Mouse (Mus musculus) testis, postnatal 10 days (tissue): ENCODE measurements around the gene H2al2a.
"Not testable (repeated sequence)": the region's sequence is repeated elsewhere in the genome, so short reads cannot be mapped to it uniquely, and the experiment has no call there.

Experiments used
- DNase-seq: peaks from one replicate; pipeline ENCODE4 v3.0.0; 2021; ENCODE audit warnings: low spot score

Gene H2al2a

GRCm38 (mm10) chr2:17973868-17974440, 22.8 kb downstream of the H2al2a start:
- no peak for DNase-seq

DNA sequence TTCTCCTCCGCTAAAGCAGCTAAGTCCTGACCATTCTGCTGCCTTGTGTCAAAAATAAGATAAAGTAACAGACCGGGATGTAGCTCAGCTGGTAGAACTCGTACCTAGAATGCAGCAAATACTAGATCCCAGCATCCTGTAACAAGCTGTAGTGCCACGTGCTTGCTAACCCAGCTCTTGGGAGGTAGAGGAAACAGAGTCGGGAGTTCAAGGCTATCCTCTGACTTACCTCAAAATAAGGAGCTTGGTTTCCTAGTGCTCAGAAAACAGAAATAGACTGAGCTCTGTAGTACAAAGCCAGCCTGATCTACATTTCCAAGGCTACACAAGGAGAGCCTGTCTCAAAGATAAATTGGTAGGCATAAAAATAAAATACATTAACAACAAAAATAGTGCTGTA, 23.5 kb downstream of the H2al2a start:
- no peak for DNase-seq

GRCm38 (mm10) chr2:17972843-17973242, 23.9 kb downstream of the H2al2a start:
- no peak for DNase-seq

- no peak for DNase-seq
These were observed 25.4 kb downstream of the H2al2a start for GRCm38 (mm10) chr2:17971407-17971806.

- no peak for DNase-seq
These were observed 26.1 kb downstream of the H2al2a start for GRCm38 (mm10) chr2:17970662-17971061.

DNA sequence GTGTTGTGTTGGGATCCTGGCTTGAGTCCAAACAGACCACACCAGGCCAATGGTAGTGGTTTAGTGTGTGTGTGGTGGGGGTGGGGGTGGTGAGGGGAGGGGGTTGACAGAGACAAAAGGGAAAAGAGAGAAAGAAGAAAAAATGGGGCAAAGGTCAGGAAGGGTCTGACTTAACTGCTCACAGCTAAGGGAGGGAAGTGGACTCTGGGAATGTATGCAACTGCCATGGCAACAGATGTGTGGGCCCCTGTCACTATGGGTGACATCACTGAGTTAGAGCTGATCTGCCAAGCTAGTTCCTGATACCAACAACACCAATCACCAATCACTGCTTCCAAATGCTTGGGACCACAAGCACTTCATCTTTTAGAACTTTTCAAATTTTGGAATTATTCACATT, 26.6 kb downstream of the H2al2a start:
- DNase-seq: no peak

DNA sequence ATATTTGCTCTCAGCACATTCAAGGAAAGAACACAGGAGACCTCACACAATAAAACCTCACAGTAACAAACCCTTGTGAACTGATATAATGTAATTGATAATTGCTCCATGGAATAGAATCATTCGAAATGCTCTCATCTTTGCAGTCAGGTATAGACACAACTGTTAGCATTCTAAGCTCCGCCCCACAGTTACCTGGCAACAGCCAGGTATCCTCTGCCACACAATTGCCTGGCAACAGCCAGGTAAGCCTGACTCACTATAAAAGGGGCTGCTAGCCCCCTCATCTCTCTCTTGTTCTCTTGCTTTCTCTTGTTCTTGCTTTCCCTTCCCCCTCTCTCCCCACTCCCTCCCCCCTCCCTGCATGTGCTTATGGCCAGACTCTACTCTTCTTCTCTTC, 28.2 kb downstream of the H2al2a start:
- no peak for DNase-seq

- DNase-seq: not testable (repeated sequence)
These were observed 28.7 kb downstream of the H2al2a start for GRCm38 (mm10) chr2:17968037-17968436.

- no peak for DNase-seq
These were observed 37.3 kb downstream of the H2al2a start for GRCm38 (mm10) chr2:17959501-17959900.

DNA sequence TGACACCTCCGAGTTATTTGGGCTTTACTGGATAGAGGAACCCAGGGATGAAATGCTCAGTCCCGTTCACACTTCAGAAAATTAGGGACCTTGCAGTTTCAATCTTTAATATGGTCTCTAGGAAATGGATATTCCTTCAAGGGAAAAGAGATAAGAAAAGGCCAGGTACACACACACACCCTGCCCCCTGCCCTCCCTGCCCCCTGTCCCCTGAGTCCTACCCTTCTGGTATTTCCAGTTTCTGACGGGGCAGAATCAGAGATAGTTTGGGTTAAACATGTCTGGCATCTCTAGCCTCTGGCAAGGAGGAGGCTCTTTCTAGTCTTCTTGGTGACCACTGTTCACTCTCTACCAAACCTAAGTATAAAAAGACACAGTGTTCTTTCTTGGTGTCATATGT, 49.9 kb downstream of the H2al2a start:
- DNase-seq: no peak
